In the genomic region with DNA sequence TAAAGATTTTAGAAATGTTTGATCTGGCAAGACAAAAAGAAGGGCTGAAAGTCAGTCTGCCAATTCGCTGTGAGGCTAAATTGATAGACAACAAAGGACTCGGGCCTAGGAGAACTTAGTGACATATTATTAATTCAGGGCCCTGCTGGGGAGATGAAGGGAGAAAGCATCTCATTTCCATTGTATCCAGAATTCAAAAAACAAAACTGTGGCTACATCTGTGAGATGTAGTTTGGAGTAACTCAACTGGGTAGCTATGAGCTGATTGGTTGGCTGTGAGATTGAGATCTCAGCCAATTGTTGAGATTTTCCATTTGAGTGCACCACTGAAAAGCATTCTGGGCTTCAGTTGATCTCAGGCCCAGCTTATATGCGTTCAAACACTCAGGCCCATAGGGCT, we compare ENCODE assay signal across 20 mouse cellular contexts.
DNase-seq lines count a peak whose midpoint lies in the region; ATAC-seq and TF ChIP-seq lines count a peak whose summit lies in the region.
"Had no signal": no experiment of that assay in that cellular context is flagged by ENCODE, and none has a peak within 500 bp of the region (broad histone marks: within the 10 kb centered on the region; RNA-seq: fewer than 3 reads in every experiment).

No protein-coding gene starts in this region.

- TF ChIP-seq EP300 in lung, postnatal 0 days (IDR thresholded peaks at IDR 0.05) = no peak

- H3K4me2 ChIP-seq in forebrain, embryonic 11.5 days (ENCODE audit: low read depth, low read length, severe bottlenecking) = no peak overlapping the region
- no peak overlapping the region for H3K4me2 ChIP-seq in midbrain, embryonic 14.5 days (ENCODE audit: low read length)
- no peak overlapping the region for H3K4me2 ChIP-seq in midbrain, embryonic 11.5 days
- H3K4me2 ChIP-seq in forebrain, embryonic 14.5 days (ENCODE audit: low read length) = no peak overlapping the region
- no peak overlapping the region for H3K4me2 ChIP-seq in forebrain, embryonic 16.5 days (ENCODE audit: low read length)
- no peak overlapping the region for H3K4me2 ChIP-seq in liver, embryonic 11.5 days
- H3K4me2 ChIP-seq in lung, postnatal 0 days (replicated peaks; ENCODE audit: low read depth, low read length) = no peak overlapping the region
- H3K4me2 ChIP-seq: heart, embryonic 12.5 days; heart, embryonic 15.5 days; hindbrain, embryonic 14.5 days; intestine, embryonic 15.5 days had no signal

- H3K4me1 ChIP-seq in forebrain, embryonic 11.5 days (replicated peaks; ENCODE audit: control insufficient read depth, insufficient read depth, low read length) = no peaks in the 10 kb centered on the region
- H3K4me1 ChIP-seq in forebrain, embryonic 10.5 days = no peaks in the 10 kb centered on the region
- no peaks in the 10 kb centered on the region for H3K4me1 ChIP-seq in midbrain, embryonic 14.5 days (ENCODE audit: control insufficient read depth, insufficient read depth, low read length)
- H3K4me1 ChIP-seq in midbrain, embryonic 11.5 days (ENCODE audit: control insufficient read depth, insufficient read depth, low read length) = no peaks in the 10 kb centered on the region
- no peaks in the 10 kb centered on the region for H3K4me1 ChIP-seq in forebrain, embryonic 14.5 days (ENCODE audit: control insufficient read depth, insufficient read depth, low read length)
- no peaks in the 10 kb centered on the region for H3K4me1 ChIP-seq in forebrain, embryonic 16.5 days (replicated peaks; ENCODE audit: control insufficient read depth, insufficient read depth, low read length)
- no peaks in the 10 kb centered on the region for H3K4me1 ChIP-seq in liver, embryonic 11.5 days (replicated peaks; ENCODE audit: control insufficient read depth, insufficient read depth, low read length)
- no peaks in the 10 kb centered on the region for H3K4me1 ChIP-seq in lung, postnatal 0 days (ENCODE audit: insufficient read depth, low read depth, low read length)
- H3K4me1 ChIP-seq: heart, embryonic 12.5 days; heart, embryonic 15.5 days; intestine, embryonic 15.5 days had no signal

- no peak for DNase-seq in forebrain, embryonic 11.5 days (ENCODE audit: low spot score)
- no peak for DNase-seq in forebrain, embryonic 10.5 days (ENCODE audit: extremely low spot score, low spot score)
- DNase-seq in midbrain, embryonic 14.5 days = peak; percentile 35
- DNase-seq in midbrain, embryonic 11.5 days (ENCODE audit: low spot score, missing footprints) = no peak
- DNase-seq in forebrain, embryonic 14.5 days (ENCODE audit: low spot score) = peak; percentile 51
- no peak for DNase-seq in liver, embryonic 11.5 days (ENCODE audit: low spot score)
- DNase-seq in lung, postnatal 0 days (ENCODE audit: low spot score) = no peak
- DNase-seq: adrenal gland, adult 2 months; adrenal gland, postnatal 14 days; gastrocnemius, postnatal 25 days; heart, adult 18-20 months; heart, postnatal 10 days; heart, postnatal 4 days; kidney, adult 11 months had no signal

- TF ChIP-seq CTCF in lung, postnatal 0 days (IDR thresholded peaks at IDR 0.05) = no peak

- H3K27me3 ChIP-seq in forebrain, embryonic 11.5 days (ENCODE audit: control insufficient read depth, insufficient read depth, low read length) = no peaks in the 10 kb centered on the region
- no peaks in the 10 kb centered on the region for H3K27me3 ChIP-seq in forebrain, embryonic 10.5 days (ENCODE audit: poor library complexity, severe bottlenecking)
- no peaks in the 10 kb centered on the region for H3K27me3 ChIP-seq in midbrain, embryonic 14.5 days (ENCODE audit: control insufficient read depth, insufficient read depth, low read length)
- no peaks in the 10 kb centered on the region for H3K27me3 ChIP-seq in midbrain, embryonic 11.5 days (ENCODE audit: control insufficient read depth, insufficient read depth, low read length)
- no peaks in the 10 kb centered on the region for H3K27me3 ChIP-seq in forebrain, embryonic 14.5 days (replicated peaks; ENCODE audit: control insufficient read depth, insufficient read depth, low read length)
- H3K27me3 ChIP-seq in forebrain, embryonic 16.5 days (replicated peaks; ENCODE audit: control insufficient read depth, insufficient read depth, low read length) = no peaks in the 10 kb centered on the region
- H3K27me3 ChIP-seq in liver, embryonic 11.5 days (replicated peaks; ENCODE audit: control insufficient read depth, insufficient read depth, low read length) = no peaks in the 10 kb centered on the region
- H3K27me3 ChIP-seq in lung, postnatal 0 days (replicated peaks; ENCODE audit: insufficient read depth, low read length) = no peaks in the 10 kb centered on the region
- H3K27me3 ChIP-seq: heart, embryonic 12.5 days; heart, embryonic 15.5 days; intestine, embryonic 15.5 days had no signal

- no peak overlapping the region for H3K27ac ChIP-seq in forebrain, embryonic 11.5 days (ENCODE audit: low read depth, low read length)
- H3K27ac ChIP-seq in forebrain, embryonic 10.5 days = no peak overlapping the region
- H3K27ac ChIP-seq in midbrain, embryonic 14.5 days (replicated peaks; ENCODE audit: low read depth, low read length) = no peak overlapping the region; the same call in 1 of the 2 replicates
- no peak overlapping the region for H3K27ac ChIP-seq in midbrain, embryonic 11.5 days (ENCODE audit: low read depth, low read length)
- no peak overlapping the region for H3K27ac ChIP-seq in forebrain, embryonic 14.5 days (ENCODE audit: low read depth, low read length)
- H3K27ac ChIP-seq in forebrain, embryonic 16.5 days (ENCODE audit: low read length) = no peak overlapping the region
- no peak overlapping the region for H3K27ac ChIP-seq in liver, embryonic 11.5 days (ENCODE audit: low read depth, low read length)
- H3K27ac ChIP-seq in lung, postnatal 0 days (ENCODE audit: low read length) = no peak overlapping the region
- H3K27ac ChIP-seq: heart, embryonic 15.5 days; hindbrain, embryonic 14.5 days; intestine, embryonic 15.5 days had no signal

- no peaks in the 10 kb centered on the region for H3K36me3 ChIP-seq in forebrain, embryonic 11.5 days (ENCODE audit: control insufficient read depth, insufficient read depth, low read length)
- no peaks in the 10 kb centered on the region for H3K36me3 ChIP-seq in forebrain, embryonic 10.5 days (replicated peaks)
- no peaks in the 10 kb centered on the region for H3K36me3 ChIP-seq in midbrain, embryonic 14.5 days (ENCODE audit: control insufficient read depth, insufficient read depth, low read length)
- no peaks in the 10 kb centered on the region for H3K36me3 ChIP-seq in midbrain, embryonic 11.5 days (ENCODE audit: control insufficient read depth, insufficient read depth, low read length)
- no peaks in the 10 kb centered on the region for H3K36me3 ChIP-seq in forebrain, embryonic 14.5 days (ENCODE audit: control insufficient read depth, insufficient read depth, low read length)
- no peaks in the 10 kb centered on the region for H3K36me3 ChIP-seq in forebrain, embryonic 16.5 days (ENCODE audit: control insufficient read depth, insufficient read depth)
- no peaks in the 10 kb centered on the region for H3K36me3 ChIP-seq in liver, embryonic 11.5 days (ENCODE audit: control insufficient read depth, insufficient read depth, low read length)
- no peaks in the 10 kb centered on the region for H3K36me3 ChIP-seq in lung, postnatal 0 days (ENCODE audit: insufficient read depth, low read length)
- H3K36me3 ChIP-seq: heart, embryonic 12.5 days; heart, embryonic 15.5 days; intestine, embryonic 15.5 days had no signal

- H3K4me3 ChIP-seq in forebrain, embryonic 11.5 days (ENCODE audit: low read depth, low read length) = no peak overlapping the region
- no peak overlapping the region for H3K4me3 ChIP-seq in forebrain, embryonic 10.5 days
- H3K4me3 ChIP-seq in midbrain, embryonic 14.5 days (replicated peaks; ENCODE audit: low read depth, low read length) = no peak overlapping the region
- H3K4me3 ChIP-seq in midbrain, embryonic 11.5 days (ENCODE audit: low read depth, low read length) = no peak overlapping the region
- no peak overlapping the region for H3K4me3 ChIP-seq in forebrain, embryonic 14.5 days (ENCODE audit: low read depth, low read length)
- no peak overlapping the region for H3K4me3 ChIP-seq in forebrain, embryonic 16.5 days (replicated peaks; ENCODE audit: low read length)
- no peak overlapping the region for H3K4me3 ChIP-seq in liver, embryonic 11.5 days (ENCODE audit: low read depth, low read length)
- no peak overlapping the region for H3K4me3 ChIP-seq in lung, postnatal 0 days (ENCODE audit: low read depth, low read length)
- H3K4me3 ChIP-seq: heart, embryonic 12.5 days; heart, embryonic 15.5 days; intestine, embryonic 15.5 days had no signal

- no peak overlapping the region for H3K9ac ChIP-seq in forebrain, embryonic 11.5 days (ENCODE audit: low read length)
- H3K9ac ChIP-seq in midbrain, embryonic 14.5 days (replicated peaks; ENCODE audit: low read length) = no peak overlapping the region
- H3K9ac ChIP-seq in midbrain, embryonic 11.5 days (ENCODE audit: low read length) = no peak overlapping the region
- H3K9ac ChIP-seq in forebrain, embryonic 14.5 days (ENCODE audit: low read length) = no peak overlapping the region
- no peak overlapping the region for H3K9ac ChIP-seq in forebrain, embryonic 16.5 days (replicated peaks; ENCODE audit: low read depth, low read length)
- H3K9ac ChIP-seq in liver, embryonic 11.5 days (ENCODE audit: low read depth, low read length) = no peak overlapping the region
- no peak overlapping the region for H3K9ac ChIP-seq in lung, postnatal 0 days (replicated peaks; ENCODE audit: low read depth)
- H3K9ac ChIP-seq: heart, embryonic 12.5 days; heart, embryonic 15.5 days; hindbrain, embryonic 14.5 days; intestine, embryonic 15.5 days had no signal

- WGBS in forebrain, embryonic 11.5 days = 55% methylated on average over 3 of the region's 3 CpGs
- WGBS in forebrain, embryonic 10.5 days = 62% methylated on average over 3 of the region's 3 CpGs
- 37% methylated on average over 3 of the region's 3 CpGs for WGBS in midbrain, embryonic 14.5 days
- 66% methylated on average over 3 of the region's 3 CpGs for WGBS in midbrain, embryonic 11.5 days
- WGBS in forebrain, embryonic 14.5 days = 27% methylated on average over 3 of the region's 3 CpGs
- WGBS in forebrain, embryonic 16.5 days = 34% methylated on average over 3 of the region's 3 CpGs
- 76% methylated on average over 3 of the region's 3 CpGs for WGBS in liver, embryonic 11.5 days
- WGBS in lung, postnatal 0 days = 65% methylated on average over 3 of the region's 3 CpGs

- no peaks in the 10 kb centered on the region for H3K9me3 ChIP-seq in forebrain, embryonic 11.5 days (ENCODE audit: control insufficient read depth, low read length)
- no peaks in the 10 kb centered on the region for H3K9me3 ChIP-seq in forebrain, embryonic 10.5 days
- H3K9me3 ChIP-seq in midbrain, embryonic 14.5 days (ENCODE audit: control insufficient read depth, low read length) = no peaks in the 10 kb centered on the region
- no peaks in the 10 kb centered on the region for H3K9me3 ChIP-seq in midbrain, embryonic 11.5 days (ENCODE audit: control insufficient read depth, low read length)
- H3K9me3 ChIP-seq in forebrain, embryonic 14.5 days (replicated peaks; ENCODE audit: control insufficient read depth, low read length) = no peaks in the 10 kb centered on the region
- H3K9me3 ChIP-seq in forebrain, embryonic 16.5 days (ENCODE audit: control insufficient read depth, low read length) = no peaks in the 10 kb centered on the region
- no peaks in the 10 kb centered on the region for H3K9me3 ChIP-seq in liver, embryonic 11.5 days (ENCODE audit: control insufficient read depth, low read length)
- H3K9me3 ChIP-seq in lung, postnatal 0 days (ENCODE audit: low read length) = no peaks in the 10 kb centered on the region
- H3K9me3 ChIP-seq: heart, embryonic 12.5 days; heart, embryonic 15.5 days; intestine, embryonic 15.5 days had no signal

- ATAC-seq in forebrain, embryonic 11.5 days (replicated peaks; ENCODE audit: low FRiP score) = 0 out of 2 replicates have a peak, but pooled peaks have one; percentile 27
- ATAC-seq in midbrain, embryonic 14.5 days (ENCODE audit: low FRiP score, low TSS enrichment) = no peak
- ATAC-seq in midbrain, embryonic 11.5 days (ENCODE audit: low FRiP score) = no peak
- no peak for ATAC-seq in forebrain, embryonic 14.5 days
- ATAC-seq in forebrain, embryonic 16.5 days = peak; percentile 59
- no peak for ATAC-seq in liver, embryonic 11.5 days (replicated peaks; ENCODE audit: low FRiP score)
- no peak for ATAC-seq in lung, postnatal 0 days
- ATAC-seq: CD4-positive, CD25-positive, alpha-beta regulatory T cell, adult 4 months; intestine, embryonic 15.5 days had no signal

Comparison
In these comparisons a context has a peak if more than half of its experiments do, and no peak if none do; other contexts are left out.
1. ATAC-seq: peak in forebrain, embryonic 11.5 days (single experiment) and forebrain, embryonic 16.5 days (single experiment); none in midbrain, embryonic 14.5 days (single experiment), midbrain, embryonic 11.5 days (single experiment), forebrain, embryonic 14.5 days (single experiment), liver, embryonic 11.5 days (single experiment) and lung, postnatal 0 days (single experiment).
2. DNase-seq: peak in midbrain, embryonic 14.5 days (single experiment) and forebrain, embryonic 14.5 days (single experiment); none in forebrain, embryonic 11.5 days (single experiment), forebrain, embryonic 10.5 days (single experiment), midbrain, embryonic 11.5 days (single experiment), liver, embryonic 11.5 days (single experiment) and lung, postnatal 0 days (single experiment).